Mouse (Mus musculus) testis, adult 2 months (tissue): ENCODE measurements at regions not wholly inside any gene's neighbourhood (a gene's known extent, or its start where the extent isn't known, plus 50 kb on each side); places are given as distances from the start of the nearest gene placed in this dataset.

Experiments
- H3K27ac ChIP-seq: fragments of 200-500 bp; 2 replicates; pipeline ENCODE4 v1.5.1; 2012; ENCODE audit warnings: low read depth, low read length; ENCODE audit not compliant: control insufficient read depth, insufficient read depth
- H3K27me3 ChIP-seq: fragments of 200-500 bp; 2 replicates; pipeline ENCODE4 v1.6.1; 2012; ENCODE audit warnings: mild to moderate bottlenecking, low read length, moderate library complexity; ENCODE audit not compliant: control insufficient read depth, insufficient read depth
- H3K36me3 ChIP-seq: fragments of 200-500 bp; 2 replicates; pipeline ENCODE4 v1.6.1; 2012; ENCODE audit warnings: mild to moderate bottlenecking, low read length; ENCODE audit not compliant: control insufficient read depth, insufficient read depth
- H3K4me1 ChIP-seq: fragments of 200-500 bp; 2 replicates; pipeline ENCODE4 v1.6.1; 2012; ENCODE audit warnings: low read length; ENCODE audit not compliant: control insufficient read depth, insufficient read depth
- H3K4me3 ChIP-seq: fragments of 200-500 bp; 2 replicates; pipeline ENCODE4 v1.5.1; 2012; ENCODE audit warnings: low read depth, mild to moderate bottlenecking, low read length, moderate library complexity, mixed read lengths; ENCODE audit not compliant: control insufficient read depth
- CTCF ChIP-seq: fragments of 200-500 bp; IDR thresholded peaks from 2 replicates; pipeline ENCODE4 v1.5.1; 2012; ENCODE audit warnings: low read depth, mild to moderate bottlenecking, inconsistent platforms, low read length, moderate library complexity; ENCODE audit not compliant: control insufficient read depth, insufficient read depth, insufficient replicate concordance
- POLR2A ChIP-seq: fragments of 200-500 bp; IDR thresholded peaks from 2 replicates; pipeline ENCODE4 v1.6.1; 2012; ENCODE audit warnings: low read depth, mild to moderate bottlenecking, inconsistent platforms, low read length, moderate library complexity; ENCODE audit not compliant: control insufficient read depth

GRCm38 (mm10) chr9:85414391-85414790 is 87.2 kb upstream of the Tent5a start:
- Histone ChIP-seq H3K4me1 (no peaks in the 10 kb centered on the region), H3K36me3 (no peaks in the 10 kb centered on the region), H3K27ac (no peak overlapping the region), H3K27me3 (no peaks in the 10 kb centered on the region), H3K4me3 (no peak overlapping the region)
- TF ChIP-seq CTCF (no peak), POLR2A (no peak)

- no peaks in the 10 kb centered on the region for H3K4me1 ChIP-seq
- no peaks in the 10 kb centered on the region for H3K27me3 ChIP-seq
- no peaks in the 10 kb centered on the region for H3K36me3 ChIP-seq
- no peak overlapping the region for H3K27ac ChIP-seq
- no peak for TF ChIP-seq CTCF
- no peak for TF ChIP-seq POLR2A
- no peak overlapping the region for H3K4me3 ChIP-seq
Observed at GRCm38 (mm10) chr9:85413813-85414212, 86.7 kb upstream of the Tent5a start.

GRCm38 (mm10) chr9:85410643-85411296 is 83.6 kb upstream of the Tent5a start:
- H3K4me1 ChIP-seq = no peaks in the 10 kb centered on the region
- no peak for TF ChIP-seq POLR2A
- no peak overlapping the region for H3K4me3 ChIP-seq
- H3K27me3 ChIP-seq = no peaks in the 10 kb centered on the region
- H3K36me3 ChIP-seq = no peaks in the 10 kb centered on the region
- H3K27ac ChIP-seq = peak overlapping the region; percentile 47

DNA sequence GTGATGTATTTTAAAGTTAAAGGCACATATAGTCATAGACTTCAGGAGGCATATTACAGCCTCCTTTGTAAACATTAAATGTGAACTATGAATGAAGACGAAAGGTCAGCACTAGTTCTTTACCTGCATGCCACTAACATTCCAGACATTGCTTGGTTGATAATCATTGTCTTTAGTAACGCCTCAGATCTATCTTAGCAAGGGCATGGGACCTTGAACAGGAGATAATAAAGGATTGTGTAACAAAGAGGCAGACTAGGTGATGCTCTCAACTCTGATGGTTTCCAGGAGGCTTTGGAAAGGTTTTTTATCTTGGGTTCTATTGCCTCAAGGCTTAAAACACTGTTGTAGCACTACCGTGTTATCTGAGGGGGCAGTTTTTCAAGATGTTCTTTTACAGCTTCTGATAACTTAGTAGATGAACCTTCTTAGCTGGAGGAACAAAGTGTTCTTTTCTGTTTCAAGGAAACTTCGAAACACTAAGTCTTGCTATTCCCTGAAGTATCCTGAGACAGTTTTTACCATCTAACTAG is 82.9 kb upstream of the Tent5a start:
- Histone ChIP-seq H3K4me3 (no peak overlapping the region), H3K27ac (peak overlapping the region; percentile 47; the same call in 1 of the 2 replicates), H3K4me1 (no peaks in the 10 kb centered on the region), H3K27me3 (no peaks in the 10 kb centered on the region), H3K36me3 (no peaks in the 10 kb centered on the region)
- TF ChIP-seq CTCF (no peak), POLR2A (no peak)

- TF ChIP-seq CTCF (no peak), POLR2A (no peak)
Observed at GRCm38 (mm10) chr9:85408461-85408860, 81.3 kb upstream of the Tent5a start.

DNA sequence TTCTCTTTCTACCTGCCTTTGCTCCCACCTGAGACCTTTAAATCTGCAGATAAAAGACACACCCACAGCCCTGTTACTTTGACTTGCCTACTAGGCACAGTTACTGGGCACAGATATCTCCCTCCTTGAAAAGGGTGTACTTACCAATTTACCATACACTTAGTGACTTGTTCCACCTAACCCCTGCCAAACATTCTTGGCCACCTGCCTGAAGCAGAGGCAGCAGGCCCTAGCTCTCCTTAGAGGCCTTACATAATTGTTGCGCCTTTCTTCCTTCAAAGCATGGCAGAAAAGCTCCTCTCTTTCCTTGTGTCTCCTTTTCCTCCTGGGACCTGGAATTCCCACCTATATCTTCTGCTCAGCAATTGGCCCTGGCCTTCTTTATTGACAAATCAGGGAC is 80.4 kb upstream of the Tent5a start:
- Histone ChIP-seq H3K27ac (no peak overlapping the region), H3K27me3 (no peaks in the 10 kb centered on the region), H3K36me3 (no peaks in the 10 kb centered on the region), H3K4me1 (no peaks in the 10 kb centered on the region), H3K4me3 (no peak overlapping the region)
- TF ChIP-seq POLR2A (no peak), CTCF (no peak)

More at GRCm38 (mm10) chr9:85408461-85408860, 81.3 kb upstream of the Tent5a start:
- H3K27ac ChIP-seq = no peak overlapping the region
- no peak overlapping the region for H3K4me3 ChIP-seq
- no peaks in the 10 kb centered on the region for H3K4me1 ChIP-seq
- H3K27me3 ChIP-seq = no peaks in the 10 kb centered on the region
- no peaks in the 10 kb centered on the region for H3K36me3 ChIP-seq

DNA sequence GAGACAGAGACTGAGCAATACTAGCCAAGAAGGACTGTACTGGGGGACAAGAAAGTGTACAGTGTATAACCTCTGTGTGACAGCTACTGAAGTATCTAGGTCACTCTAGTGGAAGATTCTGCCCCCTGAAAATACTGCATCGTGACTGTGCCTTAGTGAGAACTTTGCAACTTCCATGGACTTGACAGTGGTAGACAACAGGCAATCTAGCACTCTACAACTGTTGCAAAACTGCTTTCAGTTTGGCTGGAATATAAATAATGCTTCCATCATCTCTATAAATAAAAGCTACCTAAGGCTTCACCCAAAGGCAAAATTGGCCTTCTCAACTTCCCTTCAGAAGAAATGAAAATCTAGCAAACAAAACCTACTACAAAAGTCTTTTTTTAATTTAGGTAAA is 74.6 kb upstream of the Tent5a start:
- Histone ChIP-seq H3K4me1 (no peaks in the 10 kb centered on the region), H3K27me3 (no peaks in the 10 kb centered on the region), H3K36me3 (no peaks in the 10 kb centered on the region), H3K4me3 (no peak overlapping the region), H3K27ac (no peak overlapping the region)
- TF ChIP-seq POLR2A (no peak), CTCF (no peak)
